Mouse (Mus musculus) limb, embryonic 14.5 days (tissue): Measurements from ENCODE around the gene Mrc1. TPM values are rescaled to one million over a fixed set of nuclear protein-coding genes. Genes with fewer than 3 reads are reported as not detected.
"Not testable (repeated sequence)": the region's sequence is repeated elsewhere in the genome, so short reads cannot be mapped to it uniquely, and the experiment has no call there.

ENCODE experiments used
- ATAC-seq: fragments of 200-750 bp; cut with Nextera tagmentation; 2 replicates; pipeline ENCODE4 v1.8.0; 2017; ENCODE audit warnings: low read depth, moderate number of reproducible peaks, moderate TSS enrichment; ENCODE audit not compliant: low FRiP score
- DNase-seq: peaks from one replicate; pipeline ENCODE4 v3.0.0-alpha.2; 2015; ENCODE audit warnings: low spot score
- H3K27ac ChIP-seq: fragments of 300-500 bp; sonication (generic); replicated peaks from 2 replicates; pipeline ENCODE4 v1.5.1; 2014; ENCODE audit warnings: low read depth, mild to moderate bottlenecking, low read length, moderate library complexity, mixed read lengths
- H3K27me3 ChIP-seq: fragments of 300-500 bp; sonication (generic); 2 replicates; pipeline ENCODE4 v1.6.1; 2014; ENCODE audit warnings: low read length, mixed read lengths; ENCODE audit not compliant: control insufficient read depth, insufficient read depth
- H3K36me3 ChIP-seq: fragments of 300-500 bp; sonication (generic); 2 replicates; pipeline ENCODE4 v1.6.1; 2014; ENCODE audit warnings: mild to moderate bottlenecking, low read length, moderate library complexity, mixed read lengths; ENCODE audit not compliant: control insufficient read depth, insufficient read depth
- H3K4me1 ChIP-seq: fragments of 300-500 bp; sonication (generic); 2 replicates; pipeline ENCODE4 v1.6.1; 2014; ENCODE audit warnings: antibody characterized with exemption, low read length, mixed read lengths; ENCODE audit not compliant: control insufficient read depth, insufficient read depth
- H3K4me2 ChIP-seq: fragments of 300-500 bp; sonication (generic); replicated peaks from 2 replicates; pipeline ENCODE4 v1.6.1; 2014; ENCODE audit warnings: low read depth, mild to moderate bottlenecking, low read length, moderate library complexity; ENCODE audit not compliant: severe bottlenecking
- H3K4me3 ChIP-seq: fragments of 300-500 bp; sonication (generic); replicated peaks from 2 replicates; pipeline ENCODE4 v1.5.1; 2014; ENCODE audit warnings: low read length
- H3K9ac ChIP-seq: fragments of 300-500 bp; sonication (generic); 2 replicates; pipeline ENCODE4 v1.6.1; 2014; ENCODE audit warnings: mild to moderate bottlenecking, low read depth, low read length, moderate library complexity; ENCODE audit not compliant: severe bottlenecking
- H3K9me3 ChIP-seq: fragments of 300-500 bp; sonication (generic); 2 replicates; pipeline ENCODE4 v1.6.1; 2016; ENCODE audit warnings: low read length; ENCODE audit not compliant: control insufficient read depth
- POLR2A ChIP-seq: fragments of 200-500 bp; IDR thresholded peaks from 2 replicates; pipeline ENCODE4 v1.8.0; 2012; ENCODE audit warnings: inconsistent platforms, mild to moderate bottlenecking, moderate library complexity, borderline replicate concordance; ENCODE audit not compliant: insufficient read depth, insufficient read length; ENCODE audit errors: extremely low read depth
- WGBS: fragments of 180-500 bp; shearing (Covaris S2); extraction: QIAGEN DNeasy Blood & Tissue Kit; methylation state at CpG from one replicate; pipeline ENCODE4 v1.1.7; 2014; 5-methylcytosine and 5-hydroxymethylcytosine counted together
- polyA plus RNA-seq, 2 experiments: library from polyadenylated mRNA; depleted of rRNA in 1 of 2; stranded (reverse) in 1 of 2; unstranded in 1 of 2; fragments of >200 nt; fragmentation: Nextera tagmentation in 1 of 2; extraction: Ambion mirVana in 1 of 2; gene quantifications; 2 replicates each; pipeline versions ENCODE4 v1.2.1 to v1.2.3; 2012 to 2014

Gene Mrc1
- polyA plus RNA-seq (2012; rRNA removed) (9.9 and 11.8 TPM in 2 replicates), polyA plus RNA-seq (2014; fragmentation: Nextera tagmentation; extraction: Ambion mirVana) (12.7 and 14.9 TPM in 2 replicates)

DNA sequence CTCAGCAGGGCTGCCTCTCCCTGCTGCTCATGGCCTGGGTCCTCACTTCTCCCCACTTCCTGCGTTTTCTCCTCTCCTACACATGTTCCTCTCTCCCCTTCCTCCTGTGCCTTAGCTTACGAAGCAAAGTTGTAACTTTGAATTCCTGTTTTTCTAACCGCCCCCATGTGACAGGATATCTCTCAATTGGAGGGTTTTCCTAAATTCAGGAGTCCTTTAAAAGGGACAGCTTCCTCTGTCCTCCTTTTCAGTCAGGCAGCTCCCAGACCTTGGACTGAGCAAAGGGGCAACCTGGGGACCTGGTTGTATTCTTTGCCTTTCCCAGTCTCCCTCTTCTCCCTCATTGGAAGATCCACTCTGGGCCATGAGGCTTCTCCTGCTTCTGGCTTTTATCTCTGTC, at the start of gene Mrc1:
Mrc1 (plus strand) TSS at position 244 of the 400 bp plus-strand sequence.
- Histone ChIP-seq H3K9me3 (no peaks in the 10 kb centered on the region), H3K27me3 (no peaks in the 10 kb centered on the region), H3K9ac (no peak within 1 kb of the TSS), H3K36me3 (no peaks in the 10 kb centered on the region), H3K4me1 (no peaks in the 10 kb centered on the region), H3K4me2 (no peak within 1 kb of the TSS), H3K27ac (no peak within 1 kb of the TSS), H3K4me3 (no peak within 1 kb of the TSS)
- TF ChIP-seq POLR2A = no peak
- ATAC-seq = no peak
- no peak for DNase-seq
- WGBS = 55% methylated on average over 3 of the region's 3 CpGs

DNA sequence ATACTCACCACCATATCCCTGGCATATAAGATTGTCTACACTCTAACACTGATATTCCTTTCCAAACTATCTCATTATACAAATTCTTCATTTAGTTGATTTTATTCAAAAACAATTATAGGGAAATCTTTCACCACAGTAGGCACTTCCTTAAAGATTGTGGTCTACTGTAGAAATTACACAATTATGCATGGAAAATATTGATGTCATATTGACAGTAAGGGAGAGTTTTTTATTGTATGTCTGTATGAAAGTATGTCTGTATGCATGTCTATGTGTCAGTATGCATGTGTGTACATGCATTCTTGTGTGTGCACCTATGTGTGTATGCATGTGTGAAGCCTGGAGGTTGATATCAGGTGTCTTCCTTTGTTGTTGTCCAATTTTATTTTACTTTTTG, 44.8 kb upstream of the Mrc1 start:
- no peak for ATAC-seq
- Histone ChIP-seq H3K27me3 (no peaks in the 10 kb centered on the region), H3K4me1 (no peaks in the 10 kb centered on the region), H3K4me2 (no peak overlapping the region), H3K27ac (no peak overlapping the region), H3K36me3 (no peaks in the 10 kb centered on the region), H3K9ac (no peak overlapping the region), H3K4me3 (no peak overlapping the region), H3K9me3 (no peaks in the 10 kb centered on the region)
- no peak for DNase-seq
- TF ChIP-seq POLR2A = no peak

DNA sequence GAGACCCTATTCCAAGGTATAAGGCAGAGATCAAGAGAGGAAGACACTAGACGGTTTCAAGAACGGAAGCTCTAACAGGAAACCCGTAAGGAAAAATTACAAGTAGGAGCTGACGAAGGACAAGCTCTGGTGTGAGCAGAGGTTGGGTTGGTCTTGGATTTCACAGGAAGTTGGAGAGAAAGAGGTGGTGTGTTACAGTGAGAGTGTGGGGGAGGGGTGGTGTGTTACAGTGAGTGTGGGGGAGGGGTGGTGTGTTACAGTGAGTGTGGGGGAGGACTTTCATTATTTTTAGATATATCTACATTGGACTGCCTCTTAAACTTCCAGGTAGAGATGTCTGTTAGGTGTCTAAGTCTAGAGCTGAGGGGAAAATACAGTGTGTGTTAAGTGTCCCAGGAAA, 38.5 kb upstream of the Mrc1 start:
- H3K4me1 ChIP-seq = no peaks in the 10 kb centered on the region
- no peak for TF ChIP-seq POLR2A
- no peak for DNase-seq
- H3K4me2 ChIP-seq = no peak overlapping the region
- ATAC-seq = no peak
- 62% methylated on average over 4 of the region's 4 CpGs for WGBS
- no peaks in the 10 kb centered on the region for H3K9me3 ChIP-seq
- no peak overlapping the region for H3K27ac ChIP-seq
- H3K9ac ChIP-seq = no peak overlapping the region
- H3K27me3 ChIP-seq = no peaks in the 10 kb centered on the region
- H3K4me3 ChIP-seq = no peak overlapping the region
- H3K36me3 ChIP-seq = no peaks in the 10 kb centered on the region

DNA sequence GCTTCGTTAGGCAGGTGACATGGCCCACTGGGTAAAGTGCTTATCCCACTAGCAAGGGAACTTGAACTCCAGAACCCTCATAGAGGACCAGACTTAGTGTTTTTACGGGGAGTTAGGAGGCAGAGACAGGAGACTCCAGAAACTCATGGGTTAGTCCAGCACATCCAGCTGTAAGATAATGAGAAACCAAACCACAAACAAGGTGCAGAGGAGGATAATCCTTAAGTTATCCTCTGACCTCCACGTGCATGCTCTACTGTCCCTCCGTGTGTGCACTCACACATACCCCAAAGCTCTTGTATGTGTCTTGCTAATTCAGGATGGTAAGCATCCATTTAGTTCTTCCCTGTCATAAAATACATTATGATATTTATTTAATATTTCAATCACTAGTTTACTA, 37.6 kb upstream of the Mrc1 start:
- DNase-seq (no peak), ATAC-seq (no peak)
- Histone ChIP-seq H3K27me3 (no peaks in the 10 kb centered on the region), H3K27ac (no peak overlapping the region), H3K9me3 (no peaks in the 10 kb centered on the region), H3K4me2 (no peak overlapping the region), H3K36me3 (no peaks in the 10 kb centered on the region), H3K9ac (no peak overlapping the region), H3K4me3 (no peak overlapping the region), H3K4me1 (no peaks in the 10 kb centered on the region)
- WGBS = 82% methylated on average over 4 of the region's 4 CpGs
- no peak for TF ChIP-seq POLR2A

DNA sequence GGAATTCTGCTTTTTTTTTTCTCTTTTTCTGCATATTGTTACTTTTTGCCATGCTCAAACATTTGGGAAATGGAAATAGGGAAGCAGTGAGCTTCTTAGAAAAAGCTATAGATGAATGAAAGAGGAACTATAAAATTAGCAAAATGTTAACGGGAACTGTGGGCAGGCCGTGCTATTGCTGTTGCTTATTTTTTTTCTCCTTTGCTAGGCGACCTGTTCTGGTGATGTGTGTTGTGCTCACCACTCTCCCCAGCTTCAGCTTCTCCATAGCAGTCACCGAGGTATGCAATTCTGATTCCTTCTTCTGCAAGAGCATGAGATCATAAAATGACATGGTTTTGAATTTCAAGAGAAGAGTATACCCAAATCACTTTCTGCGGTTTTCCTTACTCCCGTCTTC, 37.1 kb upstream of the Mrc1 start:
- H3K27me3 ChIP-seq = no peaks in the 10 kb centered on the region
- H3K4me3 ChIP-seq = no peak overlapping the region
- no peak for ATAC-seq
- DNase-seq = no peak
- no peaks in the 10 kb centered on the region for H3K4me1 ChIP-seq
- H3K9ac ChIP-seq = no peak overlapping the region
- WGBS = 58% methylated on average over 6 of the region's 6 CpGs
- no peak overlapping the region for H3K4me2 ChIP-seq
- no peaks in the 10 kb centered on the region for H3K9me3 ChIP-seq
- no peaks in the 10 kb centered on the region for H3K36me3 ChIP-seq
- TF ChIP-seq POLR2A = no peak
- H3K27ac ChIP-seq = no peak overlapping the region

DNA sequence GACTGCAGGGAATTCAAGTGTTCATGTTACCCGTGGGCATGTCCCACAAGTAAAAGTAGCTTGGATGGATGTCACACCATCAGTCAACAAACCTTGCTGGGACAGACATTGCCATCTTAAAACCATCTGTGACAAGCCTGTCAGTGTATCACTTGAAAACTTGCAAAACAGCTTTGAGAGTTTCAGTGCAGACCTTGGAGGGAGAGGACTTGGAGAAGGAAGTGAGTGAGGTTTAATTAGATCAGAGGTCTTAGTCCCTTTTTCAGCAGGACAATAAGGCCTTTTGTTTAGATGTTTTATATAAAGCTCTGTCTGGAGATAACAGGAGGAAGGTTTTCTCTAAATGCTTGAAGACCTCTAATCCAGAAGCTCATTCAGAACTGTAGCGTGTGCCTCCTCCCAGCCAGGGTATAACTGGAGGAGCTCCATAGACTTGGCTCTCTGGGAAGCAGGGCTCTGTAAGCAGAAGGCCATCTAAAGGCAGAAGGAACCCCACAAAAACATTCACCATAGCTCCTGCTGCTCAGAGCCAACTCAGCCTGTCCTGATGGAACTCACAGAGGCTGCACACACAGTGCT, 30.8 kb upstream of the Mrc1 start:
- H3K4me3 ChIP-seq, H3K27me3 ChIP-seq, H3K9me3 ChIP-seq, DNase-seq, H3K9ac ChIP-seq, H3K36me3 ChIP-seq, H3K27ac ChIP-seq, H3K4me1 ChIP-seq, ATAC-seq, H3K4me2 ChIP-seq: not testable (repeated sequence)
- no CpG with 5 or more reads among the region's 2 CpGs for WGBS
